Mouse (Mus musculus) kidney, embryonic 15.5 days (tissue): ENCODE measurements at regions not wholly inside any gene's neighbourhood (a gene's known extent, or its start where the extent isn't known, plus 50 kb on each side); places are given as distances from the start of the nearest gene placed in this dataset.

ENCODE experiments used
- ATAC-seq: fragments of 200-750 bp; cut with Nextera tagmentation; replicated peaks from 2 replicates; pipeline ENCODE4 v1.8.0; 2017; ENCODE audit warnings: moderate TSS enrichment; ENCODE audit not compliant: low FRiP score
- H3K27ac ChIP-seq: fragments of 300-500 bp; sonication (generic); 2 replicates; pipeline ENCODE4 v1.5.1; 2015; ENCODE audit warnings: mild to moderate bottlenecking, inconsistent platforms
- H3K27me3 ChIP-seq: fragments of 300-500 bp; sonication (generic); 2 replicates; pipeline ENCODE4 v1.6.1; 2015; ENCODE audit warnings: inconsistent platforms
- H3K36me3 ChIP-seq: fragments of 300-500 bp; sonication (generic); 2 replicates; pipeline ENCODE4 v1.6.1; 2015; ENCODE audit warnings: inconsistent platforms
- H3K4me1 ChIP-seq: fragments of 300-500 bp; sonication (generic); 2 replicates; pipeline ENCODE4 v1.6.1; 2015; ENCODE audit warnings: inconsistent platforms
- H3K4me2 ChIP-seq: fragments of 300-500 bp; sonication (generic); 2 replicates; pipeline ENCODE4 v1.6.1; 2015; ENCODE audit warnings: moderate library complexity, mild to moderate bottlenecking, inconsistent platforms
- H3K4me3 ChIP-seq: fragments of 300-500 bp; sonication (generic); replicated peaks from 2 replicates; pipeline ENCODE4 v1.5.1; 2015; ENCODE audit warnings: mild to moderate bottlenecking, inconsistent platforms
- H3K9ac ChIP-seq: fragments of 300-500 bp; sonication (generic); 2 replicates; pipeline ENCODE4 v1.6.1; 2015; ENCODE audit warnings: mild to moderate bottlenecking, inconsistent platforms
- H3K9me3 ChIP-seq: fragments of 300-500 bp; sonication (generic); replicated peaks from 2 replicates; pipeline ENCODE4 v1.6.1; 2016; ENCODE audit warnings: inconsistent platforms
- WGBS: fragments of 180-500 bp; shearing (Covaris S2); methylation state at CpG from one replicate; pipeline ENCODE4 v1.1.7; 2015; ENCODE audit warnings: mixed read lengths; 5-methylcytosine and 5-hydroxymethylcytosine counted together

DNA sequence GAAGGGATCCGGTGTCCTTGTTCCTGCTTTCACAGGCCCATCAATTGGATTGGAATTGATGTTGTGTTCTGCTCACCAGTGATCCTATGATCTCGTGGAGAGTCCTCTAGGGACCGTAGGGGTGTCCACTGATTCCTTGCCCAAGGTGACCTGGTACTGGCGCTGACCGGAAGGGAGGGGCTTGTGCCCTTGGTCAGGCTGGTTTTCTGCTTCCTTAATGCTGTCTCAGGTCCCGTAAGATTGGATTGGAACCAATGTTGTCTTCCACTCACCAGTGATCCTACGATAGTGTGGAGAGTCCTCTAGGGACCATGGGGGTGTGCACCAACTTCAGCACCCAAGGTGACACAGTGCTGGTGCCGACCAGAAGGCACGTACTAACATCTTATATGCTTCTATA is 324.9 kb upstream of the Ptchd4 start:
- H3K9ac ChIP-seq: no peak overlapping the region
- H3K4me2 ChIP-seq: no peak overlapping the region
- H3K4me3 ChIP-seq: no peak overlapping the region
- no peaks in the 10 kb centered on the region for H3K9me3 ChIP-seq
- no peak for ATAC-seq
- no peaks in the 10 kb centered on the region for H3K36me3 ChIP-seq
- no peak overlapping the region for H3K27ac ChIP-seq
- no peaks in the 10 kb centered on the region for H3K27me3 ChIP-seq
- WGBS: 87% methylated on average over 9 of the region's 9 CpGs
- no peaks in the 10 kb centered on the region for H3K4me1 ChIP-seq

DNA sequence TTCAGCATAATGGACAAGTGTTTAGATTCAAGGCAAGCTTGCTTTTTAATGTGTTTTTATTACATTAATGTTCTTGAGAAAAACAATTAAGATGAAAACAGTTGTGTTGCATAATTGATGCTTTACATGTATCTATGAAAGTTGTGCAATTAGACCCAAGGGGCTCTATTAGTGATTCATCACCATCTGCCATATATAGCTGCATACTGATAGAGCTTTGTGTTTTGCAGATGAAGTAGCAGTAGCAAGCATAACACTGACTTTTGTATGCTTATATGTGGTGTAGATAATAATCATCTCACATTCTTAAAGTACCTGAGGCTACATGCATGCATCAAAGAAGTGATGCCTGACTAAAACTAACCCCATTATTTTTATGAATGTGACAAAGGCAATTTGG is 307.3 kb upstream of the Ptchd4 start:
- Histone ChIP-seq H3K27me3 (no peaks in the 10 kb centered on the region), H3K36me3 (no peaks in the 10 kb centered on the region), H3K9ac (no peak overlapping the region), H3K4me2 (no peak overlapping the region), H3K4me1 (no peaks in the 10 kb centered on the region), H3K27ac (no peak overlapping the region), H3K4me3 (no peak overlapping the region), H3K9me3 (no peaks in the 10 kb centered on the region)
- ATAC-seq: no peak

DNA sequence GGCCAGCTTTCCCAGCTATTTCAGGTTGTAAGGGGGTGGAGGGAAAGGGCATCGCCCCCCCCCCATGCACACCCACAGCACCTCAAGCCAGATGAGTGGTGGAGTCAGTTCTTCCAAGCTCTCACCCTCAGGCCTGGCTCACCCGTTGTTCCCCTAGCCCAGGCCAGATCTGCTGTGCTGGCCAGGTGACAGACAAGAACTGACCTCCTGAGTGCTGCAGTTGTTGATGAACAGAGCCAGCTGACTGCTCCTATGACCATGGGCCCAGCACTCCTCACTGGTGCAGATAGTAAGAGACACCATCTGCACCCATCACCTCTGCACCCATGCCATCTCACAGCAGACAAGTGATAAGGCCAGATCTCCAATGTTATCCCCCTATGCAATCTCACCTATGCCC is 291.5 kb upstream of the Ptchd4 start:
- Histone ChIP-seq H3K4me3 (no peak overlapping the region), H3K4me1 (no peaks in the 10 kb centered on the region), H3K9ac (no peak overlapping the region), H3K27ac (no peak overlapping the region), H3K27me3 (no peaks in the 10 kb centered on the region), H3K4me2 (no peak overlapping the region), H3K36me3 (no peaks in the 10 kb centered on the region), H3K9me3 (no peaks in the 10 kb centered on the region)
- WGBS: 82% methylated on average over 2 of the region's 2 CpGs
- no peak for ATAC-seq

DNA sequence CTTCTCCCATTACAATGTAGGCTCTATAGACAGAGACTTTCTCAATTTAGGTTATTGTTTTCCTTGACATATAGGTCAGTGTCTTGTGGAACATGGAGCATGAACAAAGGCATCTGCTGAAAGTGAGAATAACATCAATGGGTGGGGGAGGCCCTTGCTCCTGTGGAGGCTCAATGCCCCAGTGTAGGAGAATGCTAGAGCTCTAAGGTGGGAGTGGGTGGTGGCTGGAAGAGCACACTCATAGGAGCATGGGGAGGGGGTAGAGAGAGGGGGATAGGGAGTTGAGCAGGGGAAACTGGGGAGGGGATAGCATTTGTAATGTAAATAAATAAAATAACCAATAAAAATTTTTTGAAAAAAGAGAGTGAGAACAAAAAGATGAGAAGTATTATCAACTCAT is 288.5 kb upstream of the Ptchd4 start:
- ATAC-seq: no peak
- H3K9me3 ChIP-seq: no peaks in the 10 kb centered on the region
- H3K27me3 ChIP-seq: no peaks in the 10 kb centered on the region
- no peaks in the 10 kb centered on the region for H3K36me3 ChIP-seq
- H3K9ac ChIP-seq: no peak overlapping the region
- H3K4me2 ChIP-seq: no peak overlapping the region
- H3K27ac ChIP-seq: no peak overlapping the region
- no peaks in the 10 kb centered on the region for H3K4me1 ChIP-seq
- H3K4me3 ChIP-seq: no peak overlapping the region

DNA sequence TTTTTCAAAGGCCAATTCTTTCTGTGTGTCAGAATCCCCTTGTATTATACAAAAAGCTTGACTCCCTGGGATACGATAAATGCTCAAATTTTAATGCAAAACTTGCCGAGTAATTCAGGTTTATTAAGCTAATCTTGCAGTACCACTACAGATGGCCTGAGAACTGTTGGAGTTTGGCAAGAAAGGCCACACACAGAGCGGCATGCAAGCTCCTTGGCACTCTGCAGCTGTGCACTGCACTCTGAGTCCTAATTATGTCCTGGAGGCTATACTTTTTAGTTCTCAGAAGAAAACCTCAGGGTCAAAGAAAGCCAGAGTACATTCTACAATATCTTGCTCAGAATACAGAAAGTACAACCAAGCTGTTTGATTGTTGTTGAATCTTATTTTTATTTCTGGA is 286.3 kb upstream of the Ptchd4 start:
- 72% methylated on average over 3 of the region's 3 CpGs for WGBS
- H3K36me3 ChIP-seq: no peaks in the 10 kb centered on the region
- no peak overlapping the region for H3K4me3 ChIP-seq
- ATAC-seq: no peak
- no peak overlapping the region for H3K4me2 ChIP-seq
- no peaks in the 10 kb centered on the region for H3K27me3 ChIP-seq
- no peaks in the 10 kb centered on the region for H3K9me3 ChIP-seq
- H3K9ac ChIP-seq: no peak overlapping the region
- no peak overlapping the region for H3K27ac ChIP-seq
- H3K4me1 ChIP-seq: no peaks in the 10 kb centered on the region

DNA sequence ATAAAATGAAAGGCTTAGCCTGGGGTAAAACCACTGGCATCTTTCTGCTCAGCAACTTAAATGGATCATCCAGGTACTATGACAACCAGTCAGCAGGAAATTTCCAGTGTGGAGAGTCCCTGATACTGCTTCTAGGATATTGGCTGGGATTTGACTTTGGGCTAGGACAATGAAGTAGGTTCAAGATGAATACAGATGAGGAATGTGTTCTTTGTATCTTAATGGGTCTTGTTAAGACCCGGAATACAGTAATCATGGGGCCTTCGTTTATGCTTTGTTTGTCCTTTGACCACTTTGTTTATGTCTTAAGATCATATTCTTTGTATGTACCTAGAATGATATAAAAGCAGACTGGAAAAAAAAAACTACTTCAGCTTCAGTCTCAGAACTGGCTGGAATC is 278.7 kb upstream of the Ptchd4 start:
- Histone ChIP-seq H3K4me3 (no peak overlapping the region), H3K4me1 (no peaks in the 10 kb centered on the region), H3K36me3 (no peaks in the 10 kb centered on the region), H3K9ac (no peak overlapping the region), H3K27ac (no peak overlapping the region), H3K27me3 (no peaks in the 10 kb centered on the region), H3K4me2 (no peak overlapping the region), H3K9me3 (no peaks in the 10 kb centered on the region)
- WGBS: 93% methylated on average over 2 of the region's 2 CpGs
- no peak for ATAC-seq

DNA sequence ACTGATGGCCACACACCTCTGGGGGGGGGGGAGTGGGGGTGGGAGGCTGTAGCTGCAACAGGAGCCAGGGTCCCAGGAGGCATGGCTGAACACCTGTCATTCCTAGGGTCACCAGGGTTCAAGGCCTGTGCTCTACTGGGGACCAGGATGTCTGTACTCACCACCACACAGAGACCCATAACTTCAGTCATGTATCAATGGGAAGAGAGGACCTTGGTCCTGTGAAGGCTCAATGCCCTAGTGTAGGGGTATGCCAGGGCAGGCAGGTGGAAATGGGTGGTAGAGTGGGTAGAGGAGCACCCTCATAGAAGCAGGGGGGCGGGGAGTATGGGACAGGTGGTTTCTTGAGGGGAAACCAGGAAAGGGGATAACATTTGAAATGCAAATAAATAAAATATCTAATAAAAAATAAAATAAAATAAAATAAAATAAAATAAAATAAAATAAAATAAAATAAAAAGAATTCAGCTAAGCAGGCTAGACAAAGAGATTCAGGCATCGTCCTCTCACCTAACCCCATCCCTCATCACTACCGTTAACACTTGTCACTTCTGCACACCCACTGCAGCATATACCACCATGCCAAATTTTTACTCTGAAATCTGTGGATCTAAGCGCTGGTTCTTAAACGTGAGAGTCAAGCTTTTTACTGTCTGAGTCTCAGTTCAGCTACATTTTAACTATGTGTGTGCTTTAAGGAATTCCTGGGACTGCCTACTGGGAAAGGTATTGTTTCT is 265.8 kb upstream of the Ptchd4 start:
- Histone ChIP-seq H3K4me3 (no peak overlapping the region), H3K36me3 (no peaks in the 10 kb centered on the region), H3K4me2 (no peak overlapping the region), H3K4me1 (0 out of 2 replicates have a peak, but pooled peaks cover 2% of the 10 kb centered on the region), H3K9ac (no peak overlapping the region), H3K27me3 (no peaks in the 10 kb centered on the region), H3K27ac (no peak overlapping the region), H3K9me3 (no peaks in the 10 kb centered on the region)
- peak; percentile 36; the same call in 1 of the 2 replicates for ATAC-seq
- 63% methylated on average over 5 of the region's 5 CpGs for WGBS

DNA sequence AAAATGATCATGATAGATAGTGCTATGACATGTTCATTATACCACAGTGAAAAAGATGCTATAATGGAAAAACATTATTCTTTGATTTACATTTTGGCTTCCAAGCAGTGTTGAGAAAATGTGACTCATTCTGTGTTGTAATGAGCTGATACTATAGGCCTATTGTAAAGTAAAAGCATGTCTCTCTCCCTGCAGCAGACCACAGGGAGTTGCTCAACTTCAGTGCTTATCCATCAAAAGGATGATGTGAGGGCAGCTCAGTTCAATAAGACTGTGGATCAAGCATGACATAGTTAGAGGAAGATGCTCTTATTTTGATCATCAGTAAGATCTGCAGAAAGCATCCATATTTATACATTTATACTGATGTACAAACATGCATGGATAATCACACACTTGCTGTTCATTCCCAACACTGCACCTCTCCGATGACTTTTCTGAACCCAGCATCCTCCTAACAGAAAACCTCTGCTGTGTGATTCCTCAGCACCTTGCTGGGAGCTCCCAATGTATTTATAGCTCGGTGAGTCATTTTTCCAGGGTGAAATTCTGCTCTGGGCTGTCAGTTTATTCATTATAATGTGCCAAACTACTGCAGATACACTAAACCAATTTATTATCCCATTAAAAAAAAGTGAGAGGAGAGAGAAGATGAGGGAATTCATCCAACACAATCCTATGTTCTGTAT is 224.8 kb upstream of the Ptchd4 start:
- H3K9me3 ChIP-seq: no peaks in the 10 kb centered on the region
- no peak overlapping the region for H3K4me2 ChIP-seq
- no peaks in the 10 kb centered on the region for H3K36me3 ChIP-seq
- ATAC-seq: no peak
- no peaks in the 10 kb centered on the region for H3K27me3 ChIP-seq
- H3K4me3 ChIP-seq: no peak overlapping the region
- no peak overlapping the region for H3K27ac ChIP-seq
- WGBS: 74% methylated on average over 2 of the region's 2 CpGs
- H3K9ac ChIP-seq: no peak overlapping the region
- H3K4me1 ChIP-seq: no peaks in the 10 kb centered on the region

DNA sequence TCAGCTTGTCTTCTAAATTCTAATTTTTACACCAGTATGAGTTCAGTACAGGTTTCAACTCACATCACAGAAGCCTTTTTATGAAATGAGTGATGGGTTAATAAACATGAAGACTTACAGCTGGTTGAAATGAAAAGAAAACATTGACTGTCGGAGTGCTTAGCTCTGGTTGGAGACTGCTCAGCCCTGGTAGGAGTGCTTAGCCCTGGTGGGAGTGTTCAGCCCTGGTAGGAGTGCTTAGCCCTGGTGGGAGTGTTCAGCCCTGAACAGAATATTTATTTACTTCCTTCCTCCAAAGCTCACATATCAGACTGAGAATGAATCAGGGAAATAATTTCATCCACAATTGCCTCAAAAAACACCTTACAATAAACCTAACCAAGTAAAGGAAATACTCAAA is 202.1 kb upstream of the Ptchd4 start:
- Histone ChIP-seq H3K27me3 (no peaks in the 10 kb centered on the region), H3K4me1 (no peaks in the 10 kb centered on the region), H3K27ac (no peak overlapping the region), H3K36me3 (no peaks in the 10 kb centered on the region), H3K9me3 (no peaks in the 10 kb centered on the region), H3K4me3 (no peak overlapping the region), H3K9ac (no peak overlapping the region), H3K4me2 (no peak overlapping the region)
- WGBS: 18% methylated on average over 1 of the region's 1 CpGs
- ATAC-seq: peak; percentile 90

DNA sequence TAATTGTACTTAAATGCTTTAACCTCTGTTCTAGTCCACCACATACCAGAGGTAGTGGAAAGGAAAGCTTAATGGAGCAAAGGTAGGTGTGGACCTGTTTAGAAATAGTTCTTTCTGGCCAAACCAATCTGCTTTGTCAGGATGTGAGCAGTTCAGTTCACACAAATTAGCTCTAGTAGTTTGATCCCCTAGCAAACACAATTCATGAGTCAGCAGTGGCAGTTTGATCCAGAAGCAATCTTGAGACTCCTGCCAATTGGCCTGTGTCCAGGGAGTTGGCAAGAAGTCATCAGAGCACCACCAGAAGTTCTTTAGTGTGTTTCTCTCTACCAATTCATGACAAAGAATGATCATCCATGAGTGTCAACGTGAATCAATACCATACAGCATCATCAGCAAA is 195.0 kb upstream of the Ptchd4 start:
- H3K9me3 ChIP-seq: no peaks in the 10 kb centered on the region
- H3K36me3 ChIP-seq: no peaks in the 10 kb centered on the region
- no peak overlapping the region for H3K27ac ChIP-seq
- H3K4me3 ChIP-seq: no peak overlapping the region
- H3K27me3 ChIP-seq: no peaks in the 10 kb centered on the region
- H3K4me2 ChIP-seq: no peak overlapping the region
- ATAC-seq: no peak
- 86% methylated on average over 1 of the region's 1 CpGs for WGBS
- H3K9ac ChIP-seq: no peak overlapping the region
- H3K4me1 ChIP-seq: no peaks in the 10 kb centered on the region

DNA sequence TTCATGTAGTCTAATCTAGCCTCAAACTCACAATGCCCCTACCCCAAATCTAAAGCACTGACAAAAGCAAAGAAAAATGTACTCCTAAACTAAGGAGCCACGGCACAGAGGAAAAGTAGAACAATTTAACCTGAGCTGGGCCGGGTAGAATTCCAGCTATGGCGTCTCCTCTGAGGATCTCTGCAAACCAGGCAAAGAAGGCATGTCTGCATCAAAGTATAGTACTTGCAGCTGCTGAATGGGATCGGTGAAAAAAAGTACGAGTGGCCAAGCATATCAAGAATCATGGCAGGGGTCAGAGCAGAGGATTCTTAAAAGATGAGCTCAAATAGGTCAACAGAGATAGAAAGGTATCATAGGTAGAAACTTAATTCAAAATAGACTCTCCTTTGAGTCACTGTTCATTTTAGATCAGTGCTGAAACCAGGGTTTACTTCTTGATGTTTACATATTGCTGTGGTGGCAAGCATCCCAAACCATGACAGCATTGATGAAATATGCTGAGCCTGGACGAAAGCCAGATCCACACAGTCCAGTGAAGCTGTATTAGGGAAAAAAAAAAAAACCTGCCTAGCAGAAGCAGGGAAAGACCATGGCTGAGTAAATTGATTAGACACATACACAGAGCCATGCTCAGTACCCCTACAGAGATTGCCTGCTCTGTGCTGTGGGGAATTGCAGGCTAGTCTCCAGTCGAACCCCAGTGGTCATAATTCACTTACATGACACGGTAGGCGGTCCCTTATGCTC is 189.1 kb upstream of the Ptchd4 start:
- Histone ChIP-seq H3K4me1 (no peaks in the 10 kb centered on the region), H3K36me3 (no peaks in the 10 kb centered on the region), H3K4me3 (no peak overlapping the region), H3K4me2 (0 out of 2 replicates have a peak overlapping the region, but pooled peaks have one; percentile 3), H3K9me3 (no peaks in the 10 kb centered on the region), H3K27ac (peak overlapping the region; percentile 30; the same call in 1 of the 2 replicates), H3K9ac (no peak overlapping the region), H3K27me3 (no peaks in the 10 kb centered on the region)
- WGBS: 41% methylated on average over 9 of the region's 9 CpGs
- peak; percentile 90 for ATAC-seq

DNA sequence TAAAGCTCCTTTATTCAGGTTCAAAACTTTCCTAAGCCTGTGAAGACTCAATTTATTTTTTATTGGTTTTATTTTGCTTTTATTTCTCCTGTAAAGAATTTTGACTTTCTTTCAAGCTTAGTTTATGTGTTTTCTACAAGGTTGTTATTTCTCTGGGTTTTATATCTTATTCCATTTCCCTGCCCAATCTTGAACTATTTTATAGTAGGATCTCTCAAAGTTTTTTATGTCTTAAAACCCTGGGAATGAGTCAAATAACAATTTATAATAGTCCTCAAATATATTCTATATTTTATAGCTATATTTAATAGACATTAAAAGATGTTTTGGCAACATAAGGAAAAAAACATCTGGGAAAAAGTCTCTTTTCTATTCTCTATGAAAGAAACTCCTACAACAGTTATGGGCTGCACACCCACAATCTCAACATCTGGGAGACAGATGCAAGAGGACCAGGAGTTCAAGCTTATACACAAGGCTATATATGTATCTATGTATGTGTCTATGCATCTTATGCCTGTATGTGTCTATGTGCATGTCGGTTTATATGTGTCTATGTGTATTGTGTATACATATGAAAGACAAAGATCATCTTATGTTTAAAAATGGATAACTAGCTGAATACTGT is 146.2 kb upstream of the Ptchd4 start:
- H3K9me3 ChIP-seq: no peaks in the 10 kb centered on the region
- no peak overlapping the region for H3K4me3 ChIP-seq
- no peak overlapping the region for H3K9ac ChIP-seq
- 89% methylated on average over 1 of the region's 1 CpGs for WGBS
- H3K27ac ChIP-seq: no peak overlapping the region
- no peak for ATAC-seq
- H3K27me3 ChIP-seq: no peaks in the 10 kb centered on the region
- H3K36me3 ChIP-seq: no peaks in the 10 kb centered on the region
- no peak overlapping the region for H3K4me2 ChIP-seq
- no peaks in the 10 kb centered on the region for H3K4me1 ChIP-seq
